Mouse (Mus musculus) forebrain, embryonic 12.5 days (tissue): ENCODE results near the gene Pnpt1. TPM values are rescaled to one million over a fixed set of nuclear protein-coding genes. Genes with fewer than 3 reads are reported as not detected.

Experiments used
- ATAC-seq: fragments of 200-750 bp; cut with Nextera tagmentation; 2 replicates; pipeline ENCODE4 v1.8.0; 2017; ENCODE audit warnings: moderate TSS enrichment; ENCODE audit not compliant: low FRiP score
- H3K27ac ChIP-seq: fragments of 300-500 bp; sonication (generic); 2 replicates; pipeline ENCODE4 v1.5.1; 2016; ENCODE audit warnings: mild to moderate bottlenecking
- H3K27me3 ChIP-seq: fragments of 300-500 bp; sonication (generic); 2 replicates; pipeline ENCODE4 v1.6.1; 2016; ENCODE audit warnings: mild to moderate bottlenecking
- H3K36me3 ChIP-seq: fragments of 300-500 bp; sonication (generic); replicated peaks from 2 replicates; pipeline ENCODE4 v1.6.1; 2016; ENCODE audit warnings: mild to moderate bottlenecking
- H3K4me1 ChIP-seq: fragments of 300-500 bp; sonication (generic); 2 replicates; pipeline ENCODE4 v1.6.1; 2016
- H3K4me2 ChIP-seq: fragments of 300-500 bp; sonication (generic); 2 replicates; pipeline ENCODE4 v1.6.1; 2016; ENCODE audit warnings: mild to moderate bottlenecking, moderate library complexity
- H3K4me3 ChIP-seq: fragments of 300-500 bp; sonication (generic); replicated peaks from 2 replicates; pipeline ENCODE4 v1.5.1; 2016; ENCODE audit warnings: mild to moderate bottlenecking
- H3K9ac ChIP-seq: fragments of 300-500 bp; sonication (generic); 2 replicates; pipeline ENCODE4 v1.6.1; 2016; ENCODE audit warnings: mild to moderate bottlenecking
- H3K9me3 ChIP-seq: fragments of 300-500 bp; sonication (generic); 2 replicates; pipeline ENCODE4 v1.6.1; 2016
- WGBS: fragments of 180-500 bp; shearing (Covaris S2); methylation state at CpG from one replicate; pipeline ENCODE4 v1.1.7; 2016; 5-methylcytosine and 5-hydroxymethylcytosine counted together
- polyA plus RNA-seq: library from polyadenylated mRNA; unstranded; fragments of >200 nt; fragmentation: Nextera tagmentation; extraction: Ambion mirVana; gene quantifications from 2 replicates; pipeline ENCODE4 v1.2.1, GENCODE M21; 2016

Gene Pnpt1
- polyA plus RNA-seq, result 37.3 and 39.5 TPM in 2 replicates

DNA sequence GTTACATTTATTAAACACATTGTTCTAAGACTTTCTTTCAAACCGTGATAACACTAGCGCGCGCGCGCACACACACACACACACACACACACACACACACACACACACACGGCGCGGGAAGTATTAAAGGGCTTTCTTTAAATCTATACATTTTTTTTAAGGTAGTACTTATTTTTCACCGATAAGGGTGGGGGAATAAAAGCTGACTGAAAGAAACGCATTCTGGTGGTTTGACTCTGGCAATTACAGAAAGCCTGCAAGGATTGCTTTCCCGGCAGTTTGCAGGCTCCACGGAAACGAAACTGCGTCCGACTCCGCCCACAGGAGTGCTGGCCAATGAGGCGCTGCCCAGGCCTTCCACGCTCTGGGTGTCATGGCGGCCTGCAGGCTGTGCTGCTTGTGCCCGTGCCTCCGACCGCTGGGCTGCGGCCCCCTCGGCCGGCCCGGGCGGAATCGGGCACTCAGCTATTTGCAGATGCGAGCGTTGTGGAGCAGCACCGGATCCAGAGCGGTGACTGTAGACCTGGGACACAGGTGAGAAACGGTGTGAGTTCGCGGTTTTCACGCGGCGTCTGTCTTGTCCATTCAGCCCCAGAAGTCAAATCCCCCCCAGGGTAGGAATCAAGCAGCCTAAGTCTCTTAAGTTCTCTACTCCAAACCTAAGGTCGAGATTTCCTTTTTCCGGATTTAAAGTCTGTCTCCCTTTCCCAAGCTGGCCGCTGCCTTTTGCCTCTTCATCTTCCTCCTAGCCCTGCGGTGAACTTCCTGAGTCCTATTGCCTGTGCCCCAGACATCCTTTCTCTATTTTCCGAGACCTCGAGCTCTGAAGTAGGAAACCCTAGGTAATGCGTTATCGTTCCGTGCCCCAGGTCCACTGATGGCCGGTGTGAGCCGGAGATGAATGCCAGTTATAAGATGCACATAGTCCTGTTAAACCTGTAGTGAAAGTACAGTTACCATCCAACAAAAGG lies at the start of gene Pnpt1:
Pnpt1 (plus strand) TSS at position 360 of the 971 bp plus-strand sequence.
- Histone ChIP-seq H3K4me2 (peak within 1 kb of the TSS; percentile 69), H3K36me3 (peaks cover 14% of the 10 kb centered on the region), H3K4me1 (peaks cover 9% of the 10 kb centered on the region), H3K4me3 (peak within 1 kb of the TSS; percentile 65), H3K27ac (peak within 1 kb of the TSS; percentile 57; the same call in 1 of the 2 replicates), H3K27me3 (no peaks in the 10 kb centered on the region), H3K9me3 (no peaks in the 10 kb centered on the region), H3K9ac (peak within 1 kb of the TSS; percentile 69)
- peak; percentile 100 for ATAC-seq
- 3% methylated on average over 50 of the region's 50 CpGs for WGBS

DNA sequence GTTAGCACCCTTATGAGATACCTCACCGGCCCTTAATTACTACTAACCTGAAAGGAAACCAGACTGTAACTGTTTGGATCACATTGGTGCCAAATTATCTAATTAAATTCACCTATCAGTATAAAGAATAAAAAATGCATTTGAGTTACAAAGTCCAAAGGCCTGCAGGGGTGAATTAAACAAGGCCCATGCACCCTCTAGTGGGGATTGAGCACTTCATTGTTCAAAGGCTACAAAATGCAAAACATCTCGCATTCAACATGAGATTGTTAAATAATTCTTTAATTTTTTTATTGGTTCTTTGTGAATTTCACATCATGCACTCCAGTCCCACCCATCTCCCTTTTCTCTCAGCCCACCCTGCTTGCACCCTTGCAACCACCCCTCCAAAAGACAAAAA lies 38.1 kb upstream of the Pnpt1 start:
- Histone ChIP-seq H3K9ac (no peak overlapping the region), H3K9me3 (no peaks in the 10 kb centered on the region), H3K4me2 (no peak overlapping the region), H3K4me1 (no peaks in the 10 kb centered on the region), H3K27ac (no peak overlapping the region), H3K36me3 (no peaks in the 10 kb centered on the region), H3K27me3 (no peaks in the 10 kb centered on the region), H3K4me3 (no peak overlapping the region)
- ATAC-seq, result no peak
- 77% methylated on average over 2 of the region's 2 CpGs for WGBS

GRCm38 (mm10) chr11:29098926-29099325 lies 31.6 kb upstream of the Pnpt1 start:
- WGBS, result 62% methylated on average over 2 of the region's 2 CpGs
- no peak overlapping the region for H3K4me2 ChIP-seq
- H3K9ac ChIP-seq, result no peak overlapping the region
- no peaks in the 10 kb centered on the region for H3K27me3 ChIP-seq
- no peak for ATAC-seq
- H3K4me3 ChIP-seq, result no peak overlapping the region
- no peak overlapping the region for H3K27ac ChIP-seq
- H3K9me3 ChIP-seq, result no peaks in the 10 kb centered on the region
- no peaks in the 10 kb centered on the region for H3K36me3 ChIP-seq
- H3K4me1 ChIP-seq, result no peaks in the 10 kb centered on the region

DNA sequence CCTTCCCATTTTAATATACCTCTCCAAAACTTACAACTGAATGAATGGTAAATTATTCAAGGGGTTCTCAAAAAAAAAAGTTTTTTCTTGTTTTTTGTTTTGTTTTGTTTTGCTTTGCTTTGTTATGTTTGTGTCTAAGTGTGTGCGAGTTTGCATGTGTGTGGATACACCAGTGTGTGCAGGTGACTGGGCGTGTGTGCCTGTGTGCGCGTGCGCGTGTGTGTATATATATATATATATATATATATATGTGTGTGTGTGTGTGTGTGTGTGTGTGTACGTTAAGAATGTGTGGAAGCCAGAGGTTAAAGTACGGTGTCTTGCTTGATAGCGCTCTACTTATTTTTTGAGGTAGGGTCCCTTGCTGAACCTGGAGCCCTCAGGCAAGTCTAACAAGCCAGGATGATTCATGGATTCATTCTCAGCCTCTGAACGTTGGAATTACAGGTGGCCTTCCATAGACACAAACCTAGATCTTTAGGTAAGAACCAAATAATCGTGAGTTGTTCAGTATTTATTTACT lies 621 bp upstream of the Pnpt1 start:
- Histone ChIP-seq H3K4me3 (peak overlapping the region; percentile 65), H3K4me2 (peak overlapping the region; percentile 69), H3K9me3 (no peaks in the 10 kb centered on the region), H3K36me3 (peaks cover 11% of the 10 kb centered on the region), H3K4me1 (peaks cover 9% of the 10 kb centered on the region), H3K9ac (peak overlapping the region; percentile 69; the same call in 1 of the 2 replicates), H3K27me3 (no peaks in the 10 kb centered on the region), H3K27ac (no peak overlapping the region)
- WGBS, result 71% methylated on average over 11 of the region's 11 CpGs
- ATAC-seq, result peak; percentile 57

- Histone ChIP-seq H3K4me3 (no peak overlapping the region), H3K4me2 (no peak overlapping the region), H3K27me3 (no peaks in the 10 kb centered on the region), H3K9me3 (no peaks in the 10 kb centered on the region), H3K4me1 (no peaks in the 10 kb centered on the region), H3K9ac (no peak overlapping the region), H3K27ac (no peak overlapping the region), H3K36me3 (peaks cover 34% of the 10 kb centered on the region)
- no peak for ATAC-seq
- 67% methylated on average over 1 of the region's 1 CpGs for WGBS
Observed at GRCm38 (mm10) chr11:29140671-29141070, 10.1 kb downstream of the Pnpt1 start.

GRCm38 (mm10) chr11:29148901-29149300 lies 18.4 kb downstream of the Pnpt1 start:
- H3K27ac ChIP-seq, result no peak overlapping the region
- no peak overlapping the region for H3K9ac ChIP-seq
- H3K4me3 ChIP-seq, result no peak overlapping the region
- H3K4me2 ChIP-seq, result no peak overlapping the region
- no peaks in the 10 kb centered on the region for H3K9me3 ChIP-seq
- H3K27me3 ChIP-seq, result no peaks in the 10 kb centered on the region
- no peaks in the 10 kb centered on the region for H3K4me1 ChIP-seq
- ATAC-seq, result no peak
- peaks cover 35% of the 10 kb centered on the region for H3K36me3 ChIP-seq
- 98% methylated on average over 2 of the region's 2 CpGs for WGBS

GRCm38 (mm10) chr11:29163569-29163968 lies 33.0 kb downstream of the Pnpt1 start:
- ATAC-seq, result no peak
- no peaks in the 10 kb centered on the region for H3K4me1 ChIP-seq
- no peak overlapping the region for H3K4me3 ChIP-seq
- H3K4me2 ChIP-seq, result no peak overlapping the region
- H3K9me3 ChIP-seq, result no peaks in the 10 kb centered on the region
- no peak overlapping the region for H3K9ac ChIP-seq
- 93% methylated on average over 4 of the region's 4 CpGs for WGBS
- peaks cover 22% of the 10 kb centered on the region for H3K36me3 ChIP-seq
- H3K27ac ChIP-seq, result no peak overlapping the region
- no peaks in the 10 kb centered on the region for H3K27me3 ChIP-seq

- peaks cover 16% of the 10 kb centered on the region for H3K4me1 ChIP-seq
- peak overlapping the region; percentile 64 for H3K9ac ChIP-seq
- no peaks in the 10 kb centered on the region for H3K27me3 ChIP-seq
- no peaks in the 10 kb centered on the region for H3K9me3 ChIP-seq
- peak overlapping the region; percentile 77 for H3K4me3 ChIP-seq
- ATAC-seq, result peak; percentile 24
- H3K4me2 ChIP-seq, result peak overlapping the region; percentile 88
- H3K36me3 ChIP-seq, result no peaks in the 10 kb centered on the region
- peak overlapping the region; percentile 97; the same call in 1 of the 2 replicates for H3K27ac ChIP-seq
- WGBS, result under 1% methylated on average over 34 of the region's 34 CpGs
Observed at GRCm38 (mm10) chr11:29171959-29172391, 41.4 kb downstream of the Pnpt1 start.

DNA sequence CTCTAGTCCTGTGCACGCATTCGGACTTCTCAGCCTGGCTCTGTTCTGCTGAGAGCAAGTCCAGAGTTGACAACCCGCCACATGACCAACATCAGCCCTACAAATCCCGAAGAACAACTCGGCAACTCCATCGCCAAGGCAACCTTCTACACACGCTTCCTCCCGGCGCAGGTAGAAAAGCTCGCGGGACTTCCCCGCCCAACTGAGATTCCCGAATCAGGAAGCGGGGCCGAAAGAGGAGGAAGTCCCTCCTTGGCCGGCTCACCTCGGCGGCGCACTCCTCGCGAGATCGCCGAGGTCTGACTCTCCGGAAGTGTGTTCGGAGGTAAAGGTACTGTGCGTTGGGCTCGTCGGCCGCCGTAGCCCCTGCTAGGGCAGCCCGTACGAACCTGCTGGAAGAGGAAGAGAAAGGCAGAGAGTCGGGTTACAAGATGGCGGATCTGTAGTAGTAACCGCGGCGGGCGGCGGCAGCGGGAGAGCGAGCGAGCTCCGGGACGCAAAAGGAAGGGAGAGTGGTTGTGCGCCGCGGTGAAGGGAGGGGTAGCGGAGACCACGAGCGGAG lies 42.1 kb downstream of the Pnpt1 start, which contains the start of gene Ppp4r3b:
Ppp4r3b (plus strand) TSS at position 328 of the 562 bp plus-strand sequence.
- H3K36me3 ChIP-seq, result no peaks in the 10 kb centered on the region
- peak within 1 kb of the TSS; percentile 77 for H3K4me3 ChIP-seq
- H3K27ac ChIP-seq, result peak within 1 kb of the TSS; percentile 97
- peak; percentile 98 for ATAC-seq
- H3K4me2 ChIP-seq, result peak within 1 kb of the TSS; percentile 88
- H3K27me3 ChIP-seq, result no peaks in the 10 kb centered on the region
- H3K9me3 ChIP-seq, result no peaks in the 10 kb centered on the region
- WGBS, result under 1% methylated on average over 50 of the region's 50 CpGs
- peak within 1 kb of the TSS; percentile 90 for H3K9ac ChIP-seq
- peaks cover 16% of the 10 kb centered on the region for H3K4me1 ChIP-seq

GRCm38 (mm10) chr11:29173125-29173631 lies 42.6 kb downstream of the Pnpt1 start:
- WGBS, result under 1% methylated on average over 38 of the region's 38 CpGs
- Histone ChIP-seq H3K27me3 (no peaks in the 10 kb centered on the region), H3K9ac (peak overlapping the region; percentile 90), H3K9me3 (no peaks in the 10 kb centered on the region), H3K4me1 (peaks cover 16% of the 10 kb centered on the region), H3K36me3 (no peaks in the 10 kb centered on the region), H3K4me2 (peak overlapping the region; percentile 88), H3K27ac (peak overlapping the region; percentile 97), H3K4me3 (peak overlapping the region; percentile 77)
- peak; percentile 76 for ATAC-seq

- Histone ChIP-seq H3K36me3 (no peaks in the 10 kb centered on the region), H3K4me3 (peak overlapping the region; percentile 77), H3K4me1 (peaks cover 16% of the 10 kb centered on the region), H3K27ac (peak overlapping the region; percentile 97), H3K4me2 (peak overlapping the region; percentile 88), H3K9me3 (no peaks in the 10 kb centered on the region), H3K9ac (peak overlapping the region; percentile 90), H3K27me3 (no peaks in the 10 kb centered on the region)
- ATAC-seq, result 0 out of 2 replicates have a peak, but pooled peaks have one; percentile 1
- WGBS, result 9% methylated on average over 13 of the region's 13 CpGs
Observed at GRCm38 (mm10) chr11:29173706-29174436, 43.3 kb downstream of the Pnpt1 start.
